Mouse (Mus musculus): ENCODE measurements around the gene Sec1. TPM values are rescaled to one million over a fixed set of nuclear protein-coding genes. Genes with fewer than 3 reads are reported as not detected.

Sec1 gene
- polyA plus RNA-seq (2015; fragmentation: Nextera tagmentation; extraction: Ambion mirVana), result 0.07 TPM in 1 of 2 replicates, not detected in the other

- DNase-seq, result no peak
- Histone ChIP-seq H3K27me3 (peaks cover 13% of the 10 kb centered on the region), H3K4me2 (no peak within 1 kb of the TSS), H3K4me3 (replicated peaks) (no peak within 1 kb of the TSS), H3K9ac (no peak within 1 kb of the TSS), H3K27ac (no peak within 1 kb of the TSS), H3K9me3 (replicated peaks) (no peaks in the 10 kb centered on the region), H3K4me1 (replicated peaks) (0 out of 2 replicates have a peak, but pooled peaks cover 10% of the 10 kb centered on the region), H3K36me3 (no peaks in the 10 kb centered on the region)
- no peak for ATAC-seq (ENCODE audit: low read depth)
- WGBS (ENCODE audit: insufficient replicate concordance), result 83% methylated on average over 50 of the region's 50 CpGs
Observed at GRCm38 (mm10) chr7:45693921-45694591, at the start of gene Sec1. Gene Sec1, minus strand, starts transcription at chr7:45694402.

DNA sequence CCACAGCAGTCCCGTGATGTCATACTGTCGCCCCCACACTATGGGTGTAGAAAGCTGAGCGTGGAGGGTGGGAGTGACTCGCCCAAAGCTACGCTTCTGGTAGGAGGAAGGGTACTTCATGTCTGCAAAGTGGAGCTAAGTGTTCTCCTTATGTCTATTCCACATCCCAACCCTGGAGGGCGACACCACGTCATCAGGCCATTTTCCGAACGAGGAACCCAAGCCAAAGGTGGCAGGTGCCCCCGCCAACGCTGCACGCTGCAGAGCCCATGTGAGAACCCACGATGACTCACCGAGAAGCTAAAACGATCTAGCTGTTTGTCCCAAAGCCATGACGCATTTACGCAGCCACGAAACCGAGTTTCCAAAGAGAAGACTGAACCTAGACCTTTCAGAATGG lies 48.1 kb upstream of the Sec1 start:
- Histone ChIP-seq H3K9me3 (replicated peaks) (no peaks in the 10 kb centered on the region), H3K4me1 (replicated peaks) (peaks cover 14% of the 10 kb centered on the region), H3K4me2 (peak overlapping the region; percentile 54), H3K27ac (no peak overlapping the region), H3K4me3 (replicated peaks) (peak overlapping the region; percentile 27), H3K9ac (0 out of 2 replicates have a peak overlapping the region, but pooled peaks have one; percentile 23), H3K27me3 (no peaks in the 10 kb centered on the region), H3K36me3 (no peaks in the 10 kb centered on the region)
- DNase-seq (no peak), ATAC-seq (ENCODE audit: low read depth) (no peak)
- WGBS (ENCODE audit: insufficient replicate concordance), result 30% methylated on average over 19 of the region's 19 CpGs

- no peaks in the 10 kb centered on the region for H3K9me3 ChIP-seq (replicated peaks)
- ATAC-seq (ENCODE audit: low read depth), result no peak
- H3K36me3 ChIP-seq, result no peaks in the 10 kb centered on the region
- peak overlapping the region; percentile 23; the same call in 1 of the 2 replicates for H3K9ac ChIP-seq
- peaks cover 14% of the 10 kb centered on the region for H3K4me1 ChIP-seq (replicated peaks)
- DNase-seq, result no peak
- 32% methylated on average over 11 of the region's 11 CpGs for WGBS (ENCODE audit: insufficient replicate concordance)
- H3K4me3 ChIP-seq (replicated peaks), result peak overlapping the region; percentile 27
- H3K27ac ChIP-seq, result no peak overlapping the region
- H3K4me2 ChIP-seq, result peak overlapping the region; percentile 54
- H3K27me3 ChIP-seq, result no peaks in the 10 kb centered on the region
Observed at GRCm38 (mm10) chr7:45741777-45742176, 47.6 kb upstream of the Sec1 start.

DNA sequence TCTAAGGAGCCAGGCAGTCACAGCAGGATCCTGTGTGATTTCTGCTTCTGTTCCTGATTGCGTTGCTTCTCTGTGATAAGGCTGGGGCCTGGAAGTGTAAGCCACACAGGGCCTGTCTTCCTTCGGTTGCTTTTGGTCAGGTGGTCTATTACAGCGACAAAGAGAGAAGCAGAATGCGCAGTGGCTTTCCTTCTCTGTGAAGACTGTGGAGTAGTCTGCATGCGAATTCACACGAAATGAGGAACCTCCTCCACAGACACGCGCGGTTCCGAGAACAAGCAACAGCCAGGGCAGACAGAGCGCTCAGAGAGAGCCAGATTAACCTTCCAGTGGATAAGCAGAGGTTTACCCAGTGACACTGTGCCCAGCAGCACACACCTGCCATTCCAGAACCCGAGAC lies 47.1 kb upstream of the Sec1 start:
- H3K36me3 ChIP-seq, result no peaks in the 10 kb centered on the region
- H3K9ac ChIP-seq, result peak overlapping the region; percentile 22; the same call in 1 of the 2 replicates
- peaks cover 14% of the 10 kb centered on the region for H3K4me1 ChIP-seq (replicated peaks)
- ATAC-seq (ENCODE audit: low read depth) (no peak), DNase-seq (no peak)
- H3K9me3 ChIP-seq (replicated peaks), result no peaks in the 10 kb centered on the region
- no peaks in the 10 kb centered on the region for H3K27me3 ChIP-seq
- 34% methylated on average over 12 of the region's 12 CpGs for WGBS (ENCODE audit: insufficient replicate concordance)
- H3K4me3 ChIP-seq (replicated peaks), result no peak overlapping the region
- no peak overlapping the region for H3K27ac ChIP-seq
- peak overlapping the region; percentile 54 for H3K4me2 ChIP-seq

GRCm38 (mm10) chr7:45739820-45740219 lies 45.6 kb upstream of the Sec1 start:
- peaks cover 14% of the 10 kb centered on the region for H3K4me1 ChIP-seq (replicated peaks)
- no peak overlapping the region for H3K27ac ChIP-seq
- WGBS (ENCODE audit: insufficient replicate concordance), result 61% methylated on average over 10 of the region's 10 CpGs
- no peak overlapping the region for H3K4me3 ChIP-seq (replicated peaks)
- no peak overlapping the region for H3K9ac ChIP-seq
- ATAC-seq (ENCODE audit: low read depth), result no peak
- no peaks in the 10 kb centered on the region for H3K36me3 ChIP-seq
- no peak overlapping the region for H3K4me2 ChIP-seq
- H3K9me3 ChIP-seq (replicated peaks), result no peaks in the 10 kb centered on the region
- H3K27me3 ChIP-seq, result no peaks in the 10 kb centered on the region
- DNase-seq, result no peak

DNA sequence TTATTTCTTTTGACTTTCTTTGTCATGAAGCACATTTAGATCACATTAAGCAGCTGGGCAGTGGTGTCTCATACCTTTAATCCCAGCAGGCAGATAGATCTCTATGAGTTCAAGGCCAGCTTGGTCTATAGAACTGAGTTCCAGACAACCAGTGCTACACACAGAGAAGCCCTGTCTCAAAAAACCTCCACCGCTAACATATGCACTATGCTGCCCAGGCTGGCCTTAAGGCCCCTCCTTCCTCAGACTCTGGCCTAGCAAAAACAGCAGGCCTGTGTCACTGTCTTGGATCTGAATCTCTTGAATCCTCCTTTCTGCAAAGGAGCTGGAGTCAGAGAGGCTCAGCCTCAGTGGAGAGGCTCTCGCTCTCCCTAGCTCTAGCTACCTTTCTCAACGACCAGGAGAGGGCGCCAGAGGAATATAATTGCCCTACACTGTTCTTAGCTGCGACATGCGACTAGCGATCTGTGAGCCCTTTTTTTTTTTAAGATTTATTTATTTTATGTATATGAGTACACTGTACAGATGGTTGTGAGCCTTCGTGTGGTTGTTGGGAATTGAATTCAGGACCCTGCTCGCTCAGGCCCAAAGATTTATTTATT lies 45.1 kb upstream of the Sec1 start:
- Histone ChIP-seq H3K36me3 (no peaks in the 10 kb centered on the region), H3K4me3 (replicated peaks) (no peak overlapping the region), H3K9ac (no peak overlapping the region), H3K27me3 (no peaks in the 10 kb centered on the region), H3K4me2 (no peak overlapping the region), H3K4me1 (replicated peaks) (peaks cover 14% of the 10 kb centered on the region), H3K27ac (no peak overlapping the region), H3K9me3 (replicated peaks) (no peaks in the 10 kb centered on the region)
- no peak for DNase-seq
- WGBS (ENCODE audit: insufficient replicate concordance), result 7% methylated on average over 9 of the region's 9 CpGs
- peak; percentile 74 for ATAC-seq (ENCODE audit: low read depth)

GRCm38 (mm10) chr7:45733477-45733876 lies 39.3 kb upstream of the Sec1 start:
- Histone ChIP-seq H3K4me1 (replicated peaks) (peaks cover 23% of the 10 kb centered on the region), H3K4me2 (no peak overlapping the region), H3K27ac (no peak overlapping the region), H3K36me3 (peaks cover 6% of the 10 kb centered on the region), H3K27me3 (no peaks in the 10 kb centered on the region), H3K9ac (no peak overlapping the region), H3K9me3 (replicated peaks) (no peaks in the 10 kb centered on the region), H3K4me3 (replicated peaks) (no peak overlapping the region)
- ATAC-seq (ENCODE audit: low read depth) (no peak), DNase-seq (no peak)
- 54% methylated on average over 5 of the region's 5 CpGs for WGBS (ENCODE audit: insufficient replicate concordance)

DNA sequence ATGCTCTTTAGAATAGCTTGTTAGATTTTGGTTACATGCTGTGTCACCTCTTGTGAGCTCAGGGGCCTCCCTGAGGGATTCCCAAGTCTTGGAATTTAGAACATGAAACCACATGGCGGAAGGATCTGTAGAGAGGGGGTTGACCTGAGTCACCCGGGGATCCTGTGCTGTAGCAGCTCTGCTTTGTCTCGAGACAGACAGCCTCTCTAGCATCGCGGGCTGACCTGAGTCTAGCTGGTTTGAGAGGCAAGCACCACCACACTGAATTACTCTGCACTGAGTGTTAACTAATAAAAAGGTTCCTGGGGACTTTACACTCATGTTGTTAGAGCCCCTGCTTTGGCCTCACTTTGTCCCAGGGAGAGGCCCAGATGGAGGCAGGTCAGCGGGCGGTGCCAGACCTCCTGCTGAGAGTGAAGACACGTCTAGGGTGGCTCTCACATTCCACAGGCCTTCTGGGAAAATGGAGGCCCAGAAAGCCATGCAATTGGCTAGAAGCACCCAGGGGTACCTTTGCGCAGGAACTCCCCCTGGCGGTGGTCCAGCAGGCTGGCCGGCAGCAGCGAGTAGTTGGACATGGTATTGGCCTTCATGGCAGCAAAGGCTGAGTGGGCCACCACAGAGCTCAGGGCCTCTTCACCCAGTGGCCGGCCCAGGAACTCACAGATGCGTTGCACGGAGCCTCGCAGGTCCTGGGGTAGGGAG lies 36.7 kb upstream of the Sec1 start:
- ATAC-seq (ENCODE audit: low read depth), result 0 out of 2 replicates have a peak, but pooled peaks have one; percentile 10
- no peak overlapping the region for H3K27ac ChIP-seq
- H3K9ac ChIP-seq, result no peak overlapping the region

GRCm38 (mm10) chr7:45727625-45728024 lies 33.4 kb upstream of the Sec1 start:
- no peaks in the 10 kb centered on the region for H3K27me3 ChIP-seq
- no peak overlapping the region for H3K4me2 ChIP-seq
- H3K9me3 ChIP-seq (replicated peaks), result no peaks in the 10 kb centered on the region
- H3K36me3 ChIP-seq, result peaks cover 58% of the 10 kb centered on the region
- H3K9ac ChIP-seq, result no peak overlapping the region
- ATAC-seq (ENCODE audit: low read depth) (no peak), DNase-seq (no peak)
- H3K4me3 ChIP-seq (replicated peaks), result no peak overlapping the region
- 63% methylated on average over 3 of the region's 3 CpGs for WGBS (ENCODE audit: insufficient replicate concordance)
- H3K27ac ChIP-seq, result no peak overlapping the region
- peaks cover 29% of the 10 kb centered on the region for H3K4me1 ChIP-seq (replicated peaks)

More for the DNA sequence above, 36.7 kb upstream of the Sec1 start:
- no peak overlapping the region for H3K4me3 ChIP-seq (replicated peaks)
- no peaks in the 10 kb centered on the region for H3K9me3 ChIP-seq (replicated peaks)
- WGBS (ENCODE audit: insufficient replicate concordance), result 22% methylated on average over 16 of the region's 16 CpGs
- DNase-seq, result peak; percentile 47
- peaks cover 29% of the 10 kb centered on the region for H3K4me1 ChIP-seq (replicated peaks)
- no peaks in the 10 kb centered on the region for H3K27me3 ChIP-seq
- peaks cover 26% of the 10 kb centered on the region for H3K36me3 ChIP-seq
- no peak overlapping the region for H3K4me2 ChIP-seq

DNA sequence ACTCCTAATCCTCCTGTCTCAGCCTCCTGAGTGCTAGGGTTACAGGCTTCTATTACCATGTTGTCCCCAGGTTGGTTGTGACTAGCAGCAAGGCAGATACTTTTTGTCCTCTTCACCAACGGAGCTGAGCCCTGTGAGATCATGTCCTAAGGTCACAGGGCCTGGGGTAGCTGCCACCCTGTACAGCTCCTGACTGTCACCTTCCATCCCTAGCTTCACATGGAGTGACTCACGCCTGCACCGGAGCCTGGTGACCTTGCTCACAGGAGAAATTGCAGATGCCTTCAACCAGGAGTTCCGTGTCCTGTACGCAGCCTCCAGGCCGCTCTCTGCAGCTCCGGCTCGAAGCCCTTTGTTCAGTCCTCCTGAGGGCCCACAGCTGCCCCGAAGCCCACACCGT lies 32.2 kb upstream of the Sec1 start:
- WGBS (ENCODE audit: insufficient replicate concordance), result 88% methylated on average over 10 of the region's 10 CpGs
- ATAC-seq (ENCODE audit: low read depth), result no peak
- H3K4me3 ChIP-seq (replicated peaks), result no peak overlapping the region
- no peak overlapping the region for H3K27ac ChIP-seq
- H3K4me1 ChIP-seq (replicated peaks), result peaks cover 30% of the 10 kb centered on the region
- peaks cover 70% of the 10 kb centered on the region for H3K36me3 ChIP-seq
- no peaks in the 10 kb centered on the region for H3K9me3 ChIP-seq (replicated peaks)
- H3K9ac ChIP-seq, result no peak overlapping the region
- no peak overlapping the region for H3K4me2 ChIP-seq
- no peak for DNase-seq
- no peaks in the 10 kb centered on the region for H3K27me3 ChIP-seq

DNA sequence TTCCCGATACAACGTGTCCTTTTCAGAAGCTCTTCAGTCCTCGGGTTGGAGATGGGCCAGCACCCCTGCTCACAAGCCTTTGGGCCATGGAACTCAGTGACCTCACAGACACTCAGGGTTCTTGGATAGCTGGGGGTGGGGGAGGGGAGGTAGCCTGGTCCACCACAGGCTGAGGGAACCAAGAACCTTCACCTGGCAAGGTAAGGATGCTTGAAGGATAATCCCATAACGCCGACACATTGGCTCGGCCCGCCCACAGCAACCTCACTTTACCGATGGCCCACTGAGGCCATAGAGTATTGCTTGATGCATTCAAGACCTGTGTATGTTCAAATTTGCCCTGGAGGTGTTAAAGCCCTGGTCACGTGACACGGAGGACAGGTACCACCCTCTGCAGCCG lies 31.5 kb upstream of the Sec1 start, which contains the start of gene Spaca4:
TSS of gene Spaca4 (minus strand) at position 101 of the 400 bp plus-strand sequence.
- no peak within 1 kb of the TSS for H3K9ac ChIP-seq
- no peak within 1 kb of the TSS for H3K4me2 ChIP-seq
- no peaks in the 10 kb centered on the region for H3K27me3 ChIP-seq
- DNase-seq (no peak), ATAC-seq (ENCODE audit: low read depth) (no peak)
- no peaks in the 10 kb centered on the region for H3K9me3 ChIP-seq (replicated peaks)
- H3K27ac ChIP-seq, result no peak within 1 kb of the TSS
- peaks cover 34% of the 10 kb centered on the region for H3K4me1 ChIP-seq (replicated peaks)
- peaks cover 77% of the 10 kb centered on the region for H3K36me3 ChIP-seq
- no peak within 1 kb of the TSS for H3K4me3 ChIP-seq (replicated peaks)
- WGBS (ENCODE audit: insufficient replicate concordance), result 83% methylated on average over 11 of the region's 11 CpGs

Measured in liver, embryonic 13.5 days (tissue).